Mouse (Mus musculus) myocyte (in vitro differentiated cells): ENCODE data around the gene Msantd2. TPM values are rescaled to one million over a fixed set of nuclear protein-coding genes. Genes with fewer than 3 reads are reported as not detected.

Experiments used
- H3K27me3 ChIP-seq: one replicate; pipeline ENCODE4 v1.6.1; 2011; ENCODE audit not compliant: control insufficient read depth, insufficient read depth, insufficient read length
- H3K36me3 ChIP-seq: one replicate; pipeline ENCODE4 v1.6.1; 2011; ENCODE audit not compliant: control insufficient read depth, insufficient read depth
- H3K4me2 ChIP-seq: one replicate; pipeline ENCODE4 v1.6.1; 2011; ENCODE audit warnings: low read depth, control low read depth
- H3K4me3 ChIP-seq: one replicate; pipeline ENCODE4 v1.5.1; 2011; ENCODE audit warnings: mild to moderate bottlenecking, control low read depth, moderate library complexity
- H3K79me2 ChIP-seq: one replicate; pipeline ENCODE4 v1.6.1; 2011; ENCODE audit not compliant: control insufficient read depth, insufficient read depth
- H3ac ChIP-seq: one replicate; pipeline ENCODE4 v1.6.1; 2011; ENCODE audit not compliant: control insufficient read depth, insufficient read length
- CEBPB ChIP-seq: IDR thresholded peaks from 2 replicates; pipeline ENCODE4 v1.6.1; 2011; ENCODE audit warnings: mild to moderate bottlenecking, moderate library complexity; ENCODE audit not compliant: poor library complexity, insufficient read depth, severe bottlenecking
- E2F4 ChIP-seq: IDR thresholded peaks from one replicate; pipeline ENCODE4 v1.6.1; 2011; ENCODE audit warnings: mild to moderate bottlenecking, control low read depth, moderate library complexity; ENCODE audit not compliant: insufficient read depth
- MAX ChIP-seq: IDR thresholded peaks from one replicate; pipeline ENCODE4 v1.6.1; 2011; ENCODE audit warnings: low read depth, mild to moderate bottlenecking, control low read depth
- MYOD1 ChIP-seq, 3 experiments: IDR thresholded peaks; one replicate each; pipeline ENCODE4 v1.6.1; 2011; ENCODE audit warnings: control low read depth in 2 of 3, low read depth in 2 of 3, mild to moderate bottlenecking in 2 of 3, moderate library complexity in 1 of 3; ENCODE audit not compliant: insufficient read length in 2 of 3, control insufficient read depth in 1 of 3
- MYOG ChIP-seq, 3 experiments: IDR thresholded peaks; one replicate each; pipeline ENCODE4 v1.6.1; 2011; ENCODE audit warnings: control low read depth in 2 of 3, low read depth in 2 of 3, mild to moderate bottlenecking in 2 of 3; ENCODE audit not compliant: insufficient read length in 2 of 3, control insufficient read depth in 1 of 3, insufficient read depth in 1 of 3
- POLR2A ChIP-seq: IDR thresholded peaks from one replicate; pipeline ENCODE4 v1.6.1; 2011; ENCODE audit warnings: low read depth, mild to moderate bottlenecking, control low read depth, moderate library complexity; ENCODE audit not compliant: insufficient read length
- POLR2AphosphoS2 ChIP-seq: IDR thresholded peaks from one replicate; pipeline ENCODE4 v1.6.1; 2011; ENCODE audit warnings: low read depth, control low read depth; ENCODE audit not compliant: insufficient read length
- REST ChIP-seq: IDR thresholded peaks from one replicate; pipeline ENCODE4 v1.6.1; 2011; ENCODE audit warnings: mild to moderate bottlenecking, control low read depth, moderate library complexity; ENCODE audit not compliant: insufficient read depth, insufficient read length
- SRF ChIP-seq: IDR thresholded peaks from one replicate; pipeline ENCODE4 v1.6.1; 2011; ENCODE audit warnings: low read depth; ENCODE audit not compliant: control insufficient read depth, insufficient read length
- TCF12 ChIP-seq: IDR thresholded peaks from one replicate; pipeline ENCODE4 v1.6.1; 2011; ENCODE audit warnings: mild to moderate bottlenecking, control low read depth; ENCODE audit not compliant: poor library complexity, insufficient read depth, severe bottlenecking
- TCF3 ChIP-seq: IDR thresholded peaks from one replicate; pipeline ENCODE4 v1.6.1; 2011; ENCODE audit warnings: low read depth, control low read depth; ENCODE audit not compliant: insufficient read length
- USF1 ChIP-seq: IDR thresholded peaks from one replicate; pipeline ENCODE4 v1.6.1; 2011; ENCODE audit warnings: low read depth, mild to moderate bottlenecking, control low read depth, moderate library complexity
- polyA plus RNA-seq: library from polyadenylated mRNA; unstranded; fragments of >200 nt; fragmentation: generic; extraction: Trizol; gene quantifications from one replicate; pipeline ENCODE4 v1.2.1, GENCODE M21; 2012; ENCODE audit warnings: missing spikeins

Msantd2 gene
- polyA plus RNA-seq, 1 experiment: 4.0 TPM

GRCm38 (mm10) chr9:37495761-37496160, 6.6 kb downstream of the Msantd2 start:
- Histone ChIP-seq H3K4me2 (no peak overlapping the region), H3K4me3 (no peak overlapping the region), H3K79me2 (peaks cover 95% of the 10 kb centered on the region), H3ac (no peak overlapping the region), H3K36me3 (no peaks in the 10 kb centered on the region), H3K27me3 (no peaks in the 10 kb centered on the region)
- no peak for TF ChIP-seq SRF
- no peak for TF ChIP-seq REST
- no peak for TF ChIP-seq TCF3
- TF ChIP-seq E2F4: no peak
- no peak for TF ChIP-seq POLR2AphosphoS2
- TF ChIP-seq MYOG (IDR thresholded peaks at IDR 0.05; ENCODE audit: control insufficient read depth in 1 of 3, insufficient read depth in 1 of 3, insufficient read length in 2 of 3, low read depth in 2 of 3): no peak
- no peak for TF ChIP-seq TCF12
- no peak for TF ChIP-seq MYOD1 (IDR thresholded peaks at IDR 0.05; ENCODE audit: control insufficient read depth in 1 of 3, insufficient read length in 2 of 3, low read depth in 2 of 3)
- no peak for TF ChIP-seq CEBPB
- no peak for TF ChIP-seq MAX
- TF ChIP-seq POLR2A: no peak

DNA sequence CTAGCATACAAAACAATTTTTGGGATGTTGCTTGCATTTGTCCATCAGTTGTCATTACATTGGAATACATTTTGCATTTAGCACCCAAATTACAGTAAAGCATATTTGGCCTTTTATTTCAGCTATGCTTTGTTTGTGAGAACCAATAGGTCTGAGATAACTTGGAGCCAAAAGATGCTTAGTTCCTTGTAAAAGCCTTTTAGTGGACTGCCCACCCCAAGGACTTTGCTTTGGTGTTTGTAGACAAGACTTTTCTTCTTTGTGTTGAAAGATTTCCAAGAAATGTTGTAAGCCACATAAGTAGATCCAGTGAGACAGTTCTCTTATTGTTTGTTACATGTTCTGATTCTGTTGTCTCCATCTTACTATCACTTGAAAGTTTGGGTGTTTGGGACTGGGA, 7.2 kb downstream of the Msantd2 start:
- Histone ChIP-seq H3K79me2 (peaks cover 91% of the 10 kb centered on the region), H3K4me3 (no peak overlapping the region), H3K27me3 (no peaks in the 10 kb centered on the region), H3K4me2 (no peak overlapping the region), H3ac (no peak overlapping the region), H3K36me3 (no peaks in the 10 kb centered on the region)
- TF ChIP-seq E2F4 (no peak), TCF12 (no peak), MYOG (IDR thresholded peaks at IDR 0.05; ENCODE audit: control insufficient read depth in 1 of 3, insufficient read depth in 1 of 3, insufficient read length in 2 of 3, low read depth in 2 of 3) (no peak), SRF (no peak), POLR2A (no peak), USF1 (no peak), TCF3 (no peak), REST (no peak), MYOD1 (IDR thresholded peaks at IDR 0.05; ENCODE audit: control insufficient read depth in 1 of 3, insufficient read length in 2 of 3, low read depth in 2 of 3) (no peak), MAX (no peak)

- H3ac ChIP-seq: no peak overlapping the region
- H3K79me2 ChIP-seq: peaks cover 82% of the 10 kb centered on the region
- H3K4me2 ChIP-seq: no peak overlapping the region
- H3K36me3 ChIP-seq: no peaks in the 10 kb centered on the region
- TF ChIP-seq SRF (no peak), TCF12 (no peak), MYOG (IDR thresholded peaks at IDR 0.05; ENCODE audit: control insufficient read depth in 1 of 3, insufficient read depth in 1 of 3, insufficient read length in 2 of 3, low read depth in 2 of 3) (no peak), MYOD1 (IDR thresholded peaks at IDR 0.05; ENCODE audit: control insufficient read depth in 1 of 3, insufficient read length in 2 of 3, low read depth in 2 of 3) (no peak), POLR2A (no peak), TCF3 (no peak)
- H3K27me3 ChIP-seq: no peaks in the 10 kb centered on the region
- H3K4me3 ChIP-seq: no peak overlapping the region
Measured at GRCm38 (mm10) chr9:37500201-37500600, 11.1 kb downstream of the Msantd2 start.

DNA sequence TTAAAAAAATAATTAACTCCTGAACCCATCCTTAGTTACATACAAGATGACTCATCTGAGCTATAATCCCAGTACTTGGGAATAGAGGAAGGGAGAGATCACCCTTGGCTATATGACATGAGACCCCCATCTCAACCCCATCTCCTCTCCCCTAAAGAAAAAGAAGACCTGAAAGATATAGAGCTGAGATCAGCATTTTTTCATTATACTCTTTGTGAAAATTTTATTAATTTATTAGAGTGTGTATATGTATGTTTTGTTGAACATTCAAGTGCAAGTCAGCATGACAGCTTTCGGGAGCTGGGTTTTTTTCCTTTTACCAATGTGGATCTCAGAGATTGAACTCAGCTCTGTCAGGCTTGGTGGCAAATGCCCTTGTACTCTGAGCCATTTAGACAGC, 12.1 kb downstream of the Msantd2 start:
- H3K4me2 ChIP-seq: no peak overlapping the region
- no peaks in the 10 kb centered on the region for H3K36me3 ChIP-seq
- no peaks in the 10 kb centered on the region for H3K27me3 ChIP-seq
- no peak overlapping the region for H3K4me3 ChIP-seq
- TF ChIP-seq USF1: no peak
- TF ChIP-seq MYOG (IDR thresholded peaks at IDR 0.05; ENCODE audit: control insufficient read depth in 1 of 3, insufficient read depth in 1 of 3, insufficient read length in 2 of 3, low read depth in 2 of 3): no peak
- TF ChIP-seq TCF3: no peak
- H3K79me2 ChIP-seq: peaks cover 79% of the 10 kb centered on the region
- no peak overlapping the region for H3ac ChIP-seq

DNA sequence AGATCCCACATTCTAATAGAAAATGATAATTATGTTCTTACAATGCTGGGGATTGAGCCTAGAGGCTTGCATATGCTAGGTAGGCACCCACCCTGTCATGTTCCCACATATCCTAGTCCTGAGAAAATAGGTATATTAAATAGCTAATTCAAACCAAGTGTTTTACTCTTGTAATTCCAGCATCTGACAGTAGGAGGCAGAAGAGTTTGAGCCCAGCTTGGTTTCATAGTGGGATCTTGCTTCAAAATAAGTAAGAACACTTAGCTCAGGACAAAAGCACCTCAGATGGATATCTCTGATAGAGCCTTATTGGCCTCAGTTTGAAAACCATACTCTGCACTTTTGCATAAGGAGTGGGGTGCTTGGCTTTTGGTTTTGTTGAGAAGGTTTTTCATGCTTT, 15.2 kb downstream of the Msantd2 start:
- H3ac ChIP-seq: no peak overlapping the region
- no peak overlapping the region for H3K4me2 ChIP-seq
- H3K79me2 ChIP-seq: peaks cover 60% of the 10 kb centered on the region
- TF ChIP-seq POLR2AphosphoS2: no peak
- TF ChIP-seq MYOG (IDR thresholded peaks at IDR 0.05; ENCODE audit: control insufficient read depth in 1 of 3, insufficient read depth in 1 of 3, insufficient read length in 2 of 3, low read depth in 2 of 3): no peak
- no peak for TF ChIP-seq TCF12
- no peaks in the 10 kb centered on the region for H3K36me3 ChIP-seq
- H3K27me3 ChIP-seq: no peaks in the 10 kb centered on the region
- H3K4me3 ChIP-seq: no peak overlapping the region

- peaks cover 50% of the 10 kb centered on the region for H3K79me2 ChIP-seq
- TF ChIP-seq E2F4: no peak
- no peak for TF ChIP-seq POLR2AphosphoS2
- no peak for TF ChIP-seq TCF12
- no peak for TF ChIP-seq MYOD1 (IDR thresholded peaks at IDR 0.05; ENCODE audit: control insufficient read depth in 1 of 3, insufficient read length in 2 of 3, low read depth in 2 of 3)
- TF ChIP-seq TCF3: no peak
- TF ChIP-seq POLR2A: no peak
- H3K4me3 ChIP-seq: no peak overlapping the region
- H3K36me3 ChIP-seq: no peaks in the 10 kb centered on the region
- no peaks in the 10 kb centered on the region for H3K27me3 ChIP-seq
- no peak overlapping the region for H3K4me2 ChIP-seq
- H3ac ChIP-seq: no peak overlapping the region
Measured at GRCm38 (mm10) chr9:37506023-37506422, 16.9 kb downstream of the Msantd2 start.
